ENCODE assay signal across 8 mouse cellular contexts in genomic region chr17:35865481-35866280, GRCm38 (mm10). TPM values are rescaled to one million over a fixed set of nuclear protein-coding genes. Genes with fewer than 3 reads are reported as not detected.
DNase-seq lines count a peak whose midpoint lies in the region; ATAC-seq and TF ChIP-seq lines count a peak whose summit lies in the region.

Gene Ppp1r18, plus strand, starts transcription at chr17:35865593.

- peak; percentile 50 for ATAC-seq in intestine, embryonic 16.5 days
- peak; percentile 70 for ATAC-seq in lung, embryonic 14.5 days (ENCODE audit: insufficient read depth)

- peak within 1 kb of the TSS; percentile 77 for H3K9ac ChIP-seq in intestine, embryonic 16.5 days (ENCODE audit: low read depth, low read length)
- peak within 1 kb of the TSS; percentile 80 for H3K9ac ChIP-seq in lung, embryonic 14.5 days

- peak within 1 kb of the TSS; percentile 77 for H3K4me3 ChIP-seq in cortical plate, adult 2 months (ENCODE audit: insufficient read depth, low read length)
- H3K4me3 ChIP-seq in intestine, embryonic 16.5 days (ENCODE audit: low read length), result peak within 1 kb of the TSS; percentile 62
- H3K4me3 ChIP-seq in lung, embryonic 14.5 days (ENCODE audit: low read depth, low read length), result peak within 1 kb of the TSS; percentile 68
- peak within 1 kb of the TSS; percentile 53 for H3K4me3 ChIP-seq in olfactory bulb, adult 2 months (ENCODE audit: insufficient read depth, low read depth, low read length)

- no peaks in the 10 kb centered on the region for H3K36me3 ChIP-seq in intestine, embryonic 16.5 days (ENCODE audit: control insufficient read depth, insufficient read depth, low read length)
- H3K36me3 ChIP-seq in lung, embryonic 14.5 days (ENCODE audit: insufficient read depth), result peaks cover 8% of the 10 kb centered on the region

- intact Hi-C loops in left cerebral cortex, postnatal 14 days (cut with DNase I), result loop anchor here (2.0 kb wide), 1 partner anchor 29 kb away; no protein-coding TSS in a partner anchor

- peaks cover 3% of the 10 kb centered on the region; the same call in 1 of the 2 replicates for H3K4me1 ChIP-seq in cortical plate, adult 2 months (ENCODE audit: control insufficient read depth, insufficient read depth, low read length)
- H3K4me1 ChIP-seq in intestine, embryonic 16.5 days (ENCODE audit: control insufficient read depth, insufficient read depth, low read length), result peaks cover 30% of the 10 kb centered on the region
- H3K4me1 ChIP-seq in lung, embryonic 14.5 days (ENCODE audit: insufficient read depth), result peaks cover 16% of the 10 kb centered on the region
- peaks cover 47% of the 10 kb centered on the region for H3K4me1 ChIP-seq in olfactory bulb, adult 2 months (ENCODE audit: control insufficient read depth, insufficient read depth, low read length)

- peak within 1 kb of the TSS; percentile 60 for H3K27ac ChIP-seq in cortical plate, adult 2 months (ENCODE audit: insufficient read depth, low read length)
- H3K27ac ChIP-seq in intestine, embryonic 16.5 days (ENCODE audit: low read length), result peak within 1 kb of the TSS; percentile 89
- peak within 1 kb of the TSS; percentile 98 for H3K27ac ChIP-seq in lung, embryonic 14.5 days (ENCODE audit: low read depth)
- H3K27ac ChIP-seq in olfactory bulb, adult 2 months (ENCODE audit: insufficient read depth, low read depth, low read length), result peak within 1 kb of the TSS; percentile 29

- TF ChIP-seq CTCF in cortical plate, adult 2 months (IDR thresholded peaks at IDR 0.05; ENCODE audit: extremely low read depth, insufficient read depth, low read length), result no peak
- no peak for TF ChIP-seq CTCF in lung, embryonic 14.5 days (IDR thresholded peaks at IDR 0.05; ENCODE audit: low read depth)
- TF ChIP-seq CTCF in olfactory bulb, adult 2 months (IDR thresholded peaks at IDR 0.05; ENCODE audit: insufficient read depth, low read depth, low read length), result no peak

- TF ChIP-seq POLR2A in cortical plate, adult 2 months (IDR thresholded peaks at IDR 0.05; ENCODE audit: extremely low read depth, insufficient read depth, low read length), result peak; percentile 24; the same call in 1 of the 2 replicates
- TF ChIP-seq POLR2A in olfactory bulb, adult 2 months (IDR thresholded peaks at IDR 0.05; ENCODE audit: insufficient read depth, low read depth, low read length), result no peak

- DNase-seq in left cerebral cortex, postnatal 14 days (ENCODE audit: low spot score in 2 of 2), result peak in 1 of 2 experiments; percentile 38
- DNase-seq in left cerebral cortex, adult 11 months (ENCODE audit: low spot score), result no peak
- DNase-seq in gonadal fat pad, adult 2 months (ENCODE audit: low read depth), result no peak
- peak; percentile 89 for DNase-seq in lung, embryonic 14.5 days
- peak; percentile 76 for DNase-seq in urinary bladder, postnatal 14 days (ENCODE audit: low spot score)

- H3K27me3 ChIP-seq in intestine, embryonic 16.5 days (replicated peaks; ENCODE audit: control insufficient read depth, insufficient read depth, low read length), result no peaks in the 10 kb centered on the region
- H3K27me3 ChIP-seq in lung, embryonic 14.5 days (ENCODE audit: insufficient read depth, low read length), result no peaks in the 10 kb centered on the region

- peak within 1 kb of the TSS; percentile 81 for H3K4me2 ChIP-seq in intestine, embryonic 16.5 days (ENCODE audit: low read depth, low read length)
- H3K4me2 ChIP-seq in lung, embryonic 14.5 days, result peak within 1 kb of the TSS; percentile 98

- no peaks in the 10 kb centered on the region for H3K9me3 ChIP-seq in intestine, embryonic 16.5 days (ENCODE audit: control insufficient read depth, low read length)
- no peaks in the 10 kb centered on the region for H3K9me3 ChIP-seq in lung, embryonic 14.5 days (ENCODE audit: low read depth, low read length)

- WGBS in intestine, embryonic 16.5 days, result under 1% methylated on average over 44 of the region's 48 CpGs
- WGBS in lung, embryonic 14.5 days, result under 1% methylated on average over 43 of the region's 48 CpGs
- under 1% methylated on average over 47 of the region's 48 CpGs for WGBS in olfactory bulb, adult 2 months

RNA-seq across cellular contexts. Expression of gene Ppp1r18, which starts in this region (rescaled TPM):
- total RNA-seq in left cerebral cortex, postnatal 14 days (2021), result 10 to 100 TPM; 12.8 to 14.1 TPM
- polyA plus RNA-seq in cortical plate, adult 2 months (2012; rRNA removed), result 11.1 and 11.4 TPM in 2 replicates
- polyA plus RNA-seq in gonadal fat pad, adult 2 months (2012; rRNA removed), result 43.2 and 48.6 TPM in 2 replicates
- polyA plus RNA-seq in intestine, embryonic 16.5 days (2015; fragmentation: Nextera tagmentation; extraction: Ambion mirVana), result 19.3 and 19.4 TPM in 2 replicates
- polyA plus RNA-seq in lung, embryonic 14.5 days (2014; fragmentation: Nextera tagmentation; extraction: Ambion mirVana), result 24.0 and 24.7 TPM in 2 replicates
- polyA plus RNA-seq in olfactory bulb, adult 2 months (2012; ENCODE audit: insufficient read depth, insufficient read length, low replicate concordance, missing spikeins), result not detected in 2 replicates

Comparison
In these comparisons a context has a peak if more than half of its experiments do, and no peak if none do; other contexts are left out.
1. RNA of gene Ppp1r18 (polyA plus RNA-seq): 43.2 to 48.6 TPM in gonadal fat pad, adult 2 months, 24.0 to 24.7 TPM in lung, embryonic 14.5 days, 19.3 to 19.4 TPM in intestine, embryonic 16.5 days and 11.1 to 11.4 TPM in cortical plate, adult 2 months; not detected in olfactory bulb, adult 2 months; every median in the first group is over 10 times any median in the second.
2. DNase-seq: peak in lung, embryonic 14.5 days (single experiment) and urinary bladder, postnatal 14 days (single experiment); none in left cerebral cortex, adult 11 months (single experiment) and gonadal fat pad, adult 2 months (single experiment).
3. H3K27ac ChIP-seq: peak in every context shown above with its lines; median percentile 98 in lung, embryonic 14.5 days; 89 in intestine, embryonic 16.5 days; 60 in cortical plate, adult 2 months; 29 in olfactory bulb, adult 2 months.
4. Peak in every context shown above with its lines, with median percentiles within 50 percentile points of each other: H3K4me3 ChIP-seq.